Mouse (Mus musculus): ENCODE results near the gene Ier5l.

Gene Ier5l

GRCm38 (mm10) chr2:30474039-30474438, at the start of gene Ier5l:
Gene Ier5l, minus strand, starts transcription at chr2:30474219.
- DNase-seq, result peak; percentile 62

DNA sequence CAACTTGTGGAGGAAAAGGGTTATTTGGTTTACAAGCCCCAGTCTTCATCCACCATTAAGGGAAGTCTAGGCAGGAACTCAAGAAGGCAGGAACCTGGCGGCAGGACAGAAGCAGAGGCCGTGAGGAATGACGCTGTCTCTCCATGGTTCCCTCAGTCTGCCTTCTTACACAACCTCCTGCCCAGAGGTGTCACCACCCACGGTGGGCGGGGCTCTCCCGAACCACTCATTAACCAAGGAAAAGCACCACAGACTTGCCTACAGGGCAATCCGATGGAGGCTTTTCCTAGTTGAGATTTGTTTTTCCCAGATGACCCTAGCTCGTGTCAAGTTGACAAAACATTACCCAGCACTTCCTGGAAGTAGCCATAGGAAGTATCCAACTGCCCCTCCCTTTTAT, 49.7 kb upstream of the Ier5l start:
- no peak for DNase-seq

DNA sequence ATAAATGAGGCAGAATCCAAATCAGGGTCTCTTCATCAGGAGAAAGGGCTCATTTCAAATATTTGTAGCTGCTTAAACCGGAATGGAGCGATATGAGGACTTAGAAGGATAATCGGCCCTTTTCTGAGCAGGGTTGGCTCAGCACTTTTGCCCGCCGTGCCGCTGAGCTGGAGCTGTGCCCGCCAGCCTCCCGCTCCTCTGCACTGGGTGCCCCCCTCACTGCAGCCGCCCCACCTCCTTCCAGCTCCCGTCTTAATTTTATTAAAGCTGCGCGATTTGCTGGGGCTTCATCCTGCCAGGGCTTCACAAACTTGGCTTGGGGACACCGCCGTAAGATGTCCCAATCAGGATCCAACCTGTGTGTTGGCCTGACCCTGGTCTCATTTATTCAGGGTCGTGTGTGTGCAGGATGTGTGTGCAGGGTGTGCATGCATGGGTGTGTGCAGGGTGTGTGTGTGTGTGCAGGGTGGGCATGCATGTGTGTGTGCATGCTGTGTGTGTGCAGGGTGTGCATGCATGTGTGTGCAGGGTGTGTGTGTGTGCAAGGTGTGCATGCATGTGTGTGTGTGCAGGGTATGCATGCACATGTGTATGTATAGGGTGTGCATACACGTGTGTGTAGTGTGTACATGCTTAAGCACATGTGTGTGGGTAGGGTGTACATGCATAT, 36.8 kb upstream of the Ier5l start:
- no peak for DNase-seq

DNA sequence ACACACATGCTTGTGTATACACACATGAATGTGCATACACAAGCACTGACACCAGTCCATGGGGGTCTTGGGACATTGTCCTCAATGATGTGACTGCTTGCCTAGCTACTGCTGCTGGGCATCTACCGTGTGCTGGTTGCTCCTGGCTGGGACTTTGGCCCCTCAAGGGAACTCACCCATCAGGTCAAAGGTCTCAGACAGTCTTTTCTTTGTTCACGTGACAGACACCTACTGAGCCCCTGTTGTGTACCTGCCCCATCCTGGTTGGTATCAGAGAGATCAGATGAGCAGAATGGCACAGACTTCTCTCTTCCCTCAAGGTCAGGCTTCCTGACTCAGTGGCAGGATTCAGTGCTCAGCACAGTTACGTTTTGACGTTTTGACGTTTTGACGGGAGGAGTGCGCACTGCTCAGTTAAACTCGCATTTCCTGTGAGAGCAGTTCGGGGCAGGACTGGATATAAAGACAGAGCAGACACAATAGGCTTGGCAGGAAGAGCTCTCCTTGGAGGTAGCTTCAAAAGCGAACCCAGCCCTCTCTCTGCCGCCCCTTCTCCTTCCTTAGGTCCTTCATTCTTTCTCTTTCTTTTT, 33.2 kb upstream of the Ier5l start:
- no peak for DNase-seq

- no peak for DNase-seq
Observed at GRCm38 (mm10) chr2:30503677-30504621, 29.9 kb upstream of the Ier5l start.

DNA sequence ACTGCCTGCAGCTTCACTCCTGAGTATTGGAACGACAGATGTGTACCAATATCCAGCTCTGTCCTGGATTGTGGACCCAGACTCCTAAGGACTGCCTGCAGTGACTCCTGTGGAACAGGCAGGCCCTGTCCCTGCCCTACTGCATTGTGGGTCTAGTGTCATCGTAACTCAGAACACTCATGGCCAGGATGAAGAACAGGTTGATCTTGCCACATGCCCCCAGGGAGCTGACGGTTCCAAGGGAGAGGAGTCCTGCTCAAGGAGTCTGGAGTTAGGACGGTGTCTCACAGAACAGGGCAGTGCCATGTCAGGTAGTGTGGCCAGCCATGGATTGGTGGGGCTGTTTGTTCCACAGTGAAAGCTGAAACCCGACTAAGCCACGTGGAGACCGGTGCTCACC, 27.7 kb upstream of the Ier5l start:
- no peak for DNase-seq

GRCm38 (mm10) chr2:30495909-30496861, 22.2 kb upstream of the Ier5l start:
- DNase-seq, result peak; percentile 55

DNA sequence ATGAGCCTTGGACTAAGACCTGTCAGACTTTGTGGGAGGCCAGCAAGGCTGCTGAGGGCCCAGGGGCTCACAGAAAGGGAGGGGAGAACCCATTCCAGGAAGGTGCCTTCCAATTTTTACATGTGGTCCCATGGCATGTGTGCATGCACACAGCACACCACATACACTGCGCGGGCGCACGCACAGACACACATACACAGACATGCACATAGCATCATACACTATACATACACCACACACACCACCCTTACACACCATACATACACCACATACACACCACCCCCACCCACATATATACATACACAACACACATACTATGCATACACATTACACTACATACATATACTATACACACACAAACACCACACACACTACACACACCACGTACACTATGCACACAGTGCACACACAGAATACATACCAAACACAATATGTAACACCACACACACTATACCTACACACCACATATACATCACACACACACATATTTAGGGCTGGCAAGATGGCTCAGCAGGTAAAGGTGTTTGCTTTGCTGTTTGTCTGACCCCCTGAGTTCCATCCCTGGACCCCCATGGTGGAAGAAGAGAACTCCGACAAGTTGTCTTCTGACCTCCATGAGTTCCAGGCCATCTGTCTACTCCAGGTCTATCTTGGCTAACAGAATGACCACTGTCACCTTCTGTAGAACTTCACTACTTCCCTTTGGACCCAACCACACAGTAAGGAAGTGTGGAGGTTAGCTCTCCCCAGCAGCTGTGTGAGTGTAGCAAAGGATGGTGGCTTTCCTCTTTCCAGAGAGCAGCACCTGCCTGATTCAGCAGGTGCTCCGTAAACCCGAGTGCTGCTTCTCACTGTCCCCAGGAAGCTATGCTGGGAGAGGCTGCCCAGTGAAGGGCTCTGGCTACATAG, 21.2 kb upstream of the Ier5l start:
- DNase-seq, result no peak

- no peak for DNase-seq
Observed at GRCm38 (mm10) chr2:30490384-30490783, 16.4 kb upstream of the Ier5l start.

DNA sequence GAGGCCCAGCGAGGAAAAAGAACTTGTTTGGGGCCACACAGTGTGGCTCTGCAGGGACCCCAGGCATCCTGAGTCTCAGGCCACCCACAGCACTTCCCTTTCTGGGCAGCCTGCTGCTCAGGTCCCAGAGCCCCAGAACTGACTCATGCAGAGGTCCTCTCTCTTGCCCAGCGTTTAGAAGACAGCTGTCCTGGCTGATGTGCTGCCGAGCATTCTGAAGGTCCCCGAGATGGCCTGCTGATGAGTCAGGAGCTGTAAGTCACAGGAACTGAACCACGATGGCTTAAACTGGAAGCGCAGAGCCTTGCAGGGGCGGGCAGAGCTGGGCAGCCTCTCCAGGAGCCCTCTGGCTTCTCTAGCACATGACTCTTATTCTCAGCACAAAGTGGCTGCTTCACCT, 13.6 kb upstream of the Ier5l start:
- no peak for DNase-seq

- no peak for DNase-seq
Observed at GRCm38 (mm10) chr2:30478526-30478925, 4.5 kb upstream of the Ier5l start.

GRCm38 (mm10) chr2:30476241-30476640, 2.2 kb upstream of the Ier5l start:
- DNase-seq, result no peak

DNA sequence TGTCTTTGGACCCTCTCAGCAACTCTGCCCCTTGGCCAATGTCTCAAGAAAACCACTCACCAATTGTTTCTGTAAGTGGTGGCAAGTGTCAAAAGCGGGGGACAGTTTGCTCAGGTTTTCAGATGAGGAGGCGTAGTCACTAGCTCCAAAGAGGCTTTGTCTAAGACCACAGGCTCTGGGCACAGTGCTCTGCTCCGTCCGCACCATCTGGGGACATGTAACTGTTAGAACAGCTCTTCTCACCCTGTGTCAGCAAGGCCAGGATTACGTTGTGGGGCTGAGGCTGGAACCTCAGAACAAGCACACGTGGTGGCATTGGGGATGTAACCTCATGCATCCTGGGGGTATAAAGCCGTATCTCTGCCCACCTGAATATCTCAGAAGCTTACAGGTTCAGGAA, 1.4 kb upstream of the Ier5l start:
- no peak for DNase-seq

DNA sequence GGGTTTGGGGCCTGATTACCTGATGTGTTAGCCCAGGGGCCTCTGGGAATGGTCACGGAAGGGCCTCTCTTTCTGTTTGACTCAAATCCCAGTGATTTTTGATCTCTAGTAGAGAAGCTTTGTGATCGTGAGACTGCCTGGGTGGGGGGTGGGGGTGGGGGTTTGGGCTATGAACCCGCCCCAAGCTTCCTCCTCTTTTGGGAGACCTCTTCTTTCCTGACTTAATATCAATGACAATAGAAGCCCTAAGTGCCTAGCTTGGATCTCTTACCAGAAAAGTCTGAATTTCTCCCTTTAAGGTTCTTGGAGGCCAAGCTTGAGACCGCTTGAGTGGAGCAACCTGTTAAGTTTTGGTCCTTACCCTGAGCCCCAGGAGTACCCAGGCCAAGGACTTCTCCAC, 757 bp upstream of the Ier5l start:
- DNase-seq, result no peak

- DNase-seq, result no peak
Observed at GRCm38 (mm10) chr2:30473431-30474031, 488 bp downstream of the Ier5l start.

- DNase-seq, result peak; percentile 17
Observed at GRCm38 (mm10) chr2:30472731-30473351, 1.2 kb downstream of the Ier5l start.

GRCm38 (mm10) chr2:30471795-30472720, 2.0 kb downstream of the Ier5l start:
- peak; percentile 35 for DNase-seq

DNA sequence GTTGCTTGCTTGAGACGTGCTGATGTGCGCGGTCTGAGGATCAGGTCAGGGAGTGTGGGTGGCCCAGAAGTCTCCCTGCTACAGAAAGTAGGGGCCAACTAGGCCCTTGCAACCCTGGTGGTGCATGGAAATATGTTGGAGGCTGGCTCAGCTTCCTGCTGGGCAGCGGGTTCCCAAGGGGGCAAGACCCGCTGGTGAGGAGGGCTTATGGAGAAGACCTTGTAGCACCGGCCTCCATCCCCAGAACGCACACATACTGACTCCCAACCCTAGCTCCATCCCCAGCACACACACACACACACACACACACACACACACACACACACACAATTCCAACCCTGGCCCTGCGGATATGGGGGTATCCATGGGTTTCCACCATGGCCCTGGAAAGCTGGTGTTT, 3.0 kb downstream of the Ier5l start:
- peak; percentile 25 for DNase-seq
